Mouse (Mus musculus) midbrain, embryonic 12.5 days (tissue): ENCODE measurements around the gene Plxdc2. TPM values are rescaled to one million over a fixed set of nuclear protein-coding genes. Genes with fewer than 3 reads are reported as not detected.
A peak's percentile ranks its signal among the peaks of the same experiment; 100 is the strongest.

Experiments used
- ATAC-seq: fragments of 200-750 bp; cut with Nextera tagmentation; 2 replicates; pipeline ENCODE4 v1.8.0; 2017; ENCODE audit warnings: low read depth, moderate TSS enrichment, moderate library complexity; ENCODE audit not compliant: low FRiP score
- H3K27ac ChIP-seq: fragments of 300-500 bp; sonication (generic); replicated peaks from 2 replicates; pipeline ENCODE4 v1.5.1; 2016; ENCODE audit warnings: mild to moderate bottlenecking
- H3K27me3 ChIP-seq: fragments of 300-500 bp; sonication (generic); 2 replicates; pipeline ENCODE4 v1.6.1; 2016; ENCODE audit warnings: mild to moderate bottlenecking
- H3K36me3 ChIP-seq: fragments of 300-500 bp; sonication (generic); 2 replicates; pipeline ENCODE4 v1.6.1; 2016
- H3K4me1 ChIP-seq: fragments of 300-500 bp; sonication (generic); 2 replicates; pipeline ENCODE4 v1.6.1; 2016
- H3K4me2 ChIP-seq: fragments of 300-500 bp; sonication (generic); replicated peaks from 2 replicates; pipeline ENCODE4 v1.6.1; 2016; ENCODE audit warnings: mild to moderate bottlenecking, moderate library complexity
- H3K4me3 ChIP-seq: fragments of 300-500 bp; sonication (generic); 2 replicates; pipeline ENCODE4 v1.5.1; 2016; ENCODE audit warnings: mild to moderate bottlenecking
- H3K9ac ChIP-seq: fragments of 300-500 bp; sonication (generic); replicated peaks from 2 replicates; pipeline ENCODE4 v1.6.1; 2016; ENCODE audit warnings: mild to moderate bottlenecking, moderate library complexity
- H3K9me3 ChIP-seq: fragments of 300-500 bp; sonication (generic); 2 replicates; pipeline ENCODE4 v1.6.1; 2016; ENCODE audit warnings: mild to moderate bottlenecking
- WGBS: fragments of 180-500 bp; shearing (Covaris S2); methylation state at CpG from one replicate; pipeline ENCODE4 v1.1.7; 2016; 5-methylcytosine and 5-hydroxymethylcytosine counted together
- polyA plus RNA-seq: library from polyadenylated mRNA; unstranded; fragments of >200 nt; fragmentation: Nextera tagmentation; extraction: Ambion mirVana; gene quantifications from 2 replicates; pipeline ENCODE4 v1.2.1, GENCODE M21; 2016

The Plxdc2 gene
- polyA plus RNA-seq, 1 experiment from 2014 or later: 22.2 TPM

DNA sequence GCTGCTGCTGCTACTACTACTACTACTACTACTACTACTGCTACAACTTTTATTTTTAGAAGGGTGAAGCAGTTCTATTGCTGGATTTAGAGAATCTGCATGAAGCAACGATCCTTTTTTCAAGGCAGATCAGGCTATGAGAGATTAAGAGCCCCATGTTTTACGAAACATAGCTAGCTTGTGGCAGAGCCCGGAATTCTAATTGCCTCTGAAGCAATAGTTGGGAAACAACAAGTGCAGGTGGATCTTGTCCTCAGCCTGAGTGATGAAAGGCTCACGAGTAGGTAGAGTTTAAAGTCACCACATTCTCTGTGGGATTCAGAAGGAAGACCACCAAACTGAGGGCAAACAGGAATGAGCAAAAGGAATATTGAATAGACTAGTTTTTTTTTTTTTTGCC is 91.8 kb downstream of the Plxdc2 start:
- Histone ChIP-seq H3K36me3 (no peaks in the 10 kb centered on the region), H3K4me1 (peaks cover 7% of the 10 kb centered on the region), H3K27ac (no peak overlapping the region), H3K27me3 (no peaks in the 10 kb centered on the region), H3K9ac (no peak overlapping the region), H3K9me3 (peaks cover 3% of the 10 kb centered on the region; the same call in 1 of the 2 replicates), H3K4me3 (no peak overlapping the region), H3K4me2 (no peak overlapping the region)
- ATAC-seq: no peak
- WGBS: 76% methylated on average over 4 of the region's 4 CpGs

DNA sequence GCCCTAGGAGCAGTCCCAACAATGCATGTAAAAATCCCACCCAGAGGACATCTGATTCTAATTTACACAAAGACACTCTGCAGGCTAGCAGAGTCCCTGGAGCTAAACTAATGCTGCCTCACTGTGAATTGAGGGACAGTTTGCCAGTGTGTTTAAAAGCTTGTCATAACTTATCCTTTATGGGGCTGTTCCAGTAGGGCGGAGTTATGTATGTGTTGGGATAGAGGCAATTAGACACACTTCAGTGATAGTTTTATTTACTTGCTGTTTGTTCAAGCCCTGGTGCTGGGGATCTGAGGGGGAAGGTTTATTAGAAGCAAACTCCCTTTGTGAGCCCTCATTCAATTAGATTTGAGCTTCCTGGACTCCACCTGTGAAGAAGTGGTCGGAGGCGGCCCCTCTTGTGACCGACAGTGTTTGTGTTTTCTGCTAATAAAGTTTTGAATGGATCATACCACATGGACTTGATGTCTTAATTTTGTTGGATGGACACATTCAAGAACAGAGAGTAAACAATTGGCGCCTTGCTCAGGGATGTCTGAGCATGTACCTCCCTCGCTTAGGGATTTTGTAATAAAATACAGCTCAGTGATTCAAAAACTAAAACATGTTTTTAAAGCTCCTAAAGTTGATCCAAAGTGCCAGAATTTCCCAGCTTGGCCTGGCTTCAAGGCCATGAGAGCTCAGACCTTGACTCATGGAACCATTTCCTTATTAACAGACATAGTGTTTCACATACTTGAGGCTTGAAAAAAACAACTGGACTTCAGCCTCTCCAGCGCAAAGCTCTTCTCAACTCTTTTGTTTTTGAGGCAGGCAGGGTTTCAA is 94.9 kb downstream of the Plxdc2 start:
- Histone ChIP-seq H3K9ac (no peak overlapping the region), H3K9me3 (peaks cover 3% of the 10 kb centered on the region; the same call in 1 of the 2 replicates), H3K36me3 (no peaks in the 10 kb centered on the region), H3K4me3 (no peak overlapping the region), H3K27me3 (no peaks in the 10 kb centered on the region), H3K27ac (no peak overlapping the region), H3K4me1 (peaks cover 7% of the 10 kb centered on the region), H3K4me2 (no peak overlapping the region)
- ATAC-seq: peak; percentile 54; the same call in 1 of the 2 replicates
- 30% methylated on average over 7 of the region's 7 CpGs for WGBS

DNA sequence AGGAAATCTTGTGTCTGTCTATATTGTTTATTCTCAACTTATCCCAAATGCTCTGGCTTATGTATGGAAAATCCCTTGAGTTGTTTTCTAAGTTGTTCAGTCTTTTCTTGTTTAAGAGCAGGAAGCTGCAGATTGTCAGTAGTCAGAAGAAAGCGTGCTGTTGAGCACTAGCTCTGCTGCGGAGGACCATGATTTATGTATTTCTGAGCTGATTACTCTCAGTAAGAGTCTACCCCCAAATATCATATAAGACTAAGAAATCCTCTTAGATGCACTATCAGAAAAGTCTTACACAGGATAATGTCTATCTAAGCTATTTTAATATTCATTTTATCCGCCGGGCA is 95.5 kb downstream of the Plxdc2 start:
- H3K9ac ChIP-seq: no peak overlapping the region
- no peak overlapping the region for H3K27ac ChIP-seq
- no peak overlapping the region for H3K4me2 ChIP-seq
- no peak for ATAC-seq
- peaks cover 3% of the 10 kb centered on the region; the same call in 1 of the 2 replicates for H3K9me3 ChIP-seq
- 88% methylated on average over 4 of the region's 4 CpGs for WGBS
- H3K4me3 ChIP-seq: no peak overlapping the region
- H3K4me1 ChIP-seq: peaks cover 7% of the 10 kb centered on the region
- H3K27me3 ChIP-seq: no peaks in the 10 kb centered on the region
- no peaks in the 10 kb centered on the region for H3K36me3 ChIP-seq

GRCm38 (mm10) chr2:16452080-16452479 is 96.0 kb downstream of the Plxdc2 start:
- no peak overlapping the region for H3K9ac ChIP-seq

DNA sequence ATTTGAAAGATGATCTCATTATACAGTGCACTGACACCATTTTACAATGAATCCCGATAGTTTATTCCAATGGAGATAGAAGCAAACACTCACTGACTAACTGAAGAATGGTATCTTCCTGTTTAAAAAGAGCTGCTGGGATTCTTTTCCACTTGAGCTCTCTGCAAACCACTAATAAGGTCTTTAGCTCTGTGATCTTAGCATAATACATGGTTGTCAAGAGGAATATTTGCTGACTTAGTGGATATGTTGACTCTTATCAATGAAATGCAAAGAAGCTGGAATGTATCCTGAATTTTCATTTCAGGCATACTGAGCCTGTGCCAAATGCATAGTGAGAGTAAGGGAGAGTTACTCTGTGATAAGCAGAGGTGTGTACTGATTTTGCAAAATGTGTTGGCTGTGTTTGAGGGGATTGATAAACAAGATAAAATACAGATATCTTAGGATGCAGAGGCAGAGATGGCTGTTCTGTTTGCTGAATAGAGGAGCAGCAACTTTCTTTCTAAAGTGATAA is 100.2 kb downstream of the Plxdc2 start:
- H3K4me3 ChIP-seq: no peak overlapping the region
- WGBS: 64% methylated on average over 1 of the region's 1 CpGs
- no peak overlapping the region for H3K9ac ChIP-seq
- H3K27me3 ChIP-seq: no peaks in the 10 kb centered on the region
- peaks cover 3% of the 10 kb centered on the region; the same call in 1 of the 2 replicates for H3K9me3 ChIP-seq
- H3K4me2 ChIP-seq: no peak overlapping the region
- ATAC-seq: no peak
- no peaks in the 10 kb centered on the region; the same call in 1 of the 2 replicates for H3K4me1 ChIP-seq
- no peak overlapping the region for H3K27ac ChIP-seq
- no peaks in the 10 kb centered on the region for H3K36me3 ChIP-seq

More at GRCm38 (mm10) chr2:16452080-16452479, 96.0 kb downstream of the Plxdc2 start:
- 91% methylated on average over 3 of the region's 3 CpGs for WGBS
- H3K4me1 ChIP-seq: peaks cover 7% of the 10 kb centered on the region
- ATAC-seq: no peak
- peaks cover 3% of the 10 kb centered on the region; the same call in 1 of the 2 replicates for H3K9me3 ChIP-seq
- H3K27ac ChIP-seq: no peak overlapping the region
- no peaks in the 10 kb centered on the region for H3K36me3 ChIP-seq
- no peak overlapping the region for H3K4me3 ChIP-seq
- no peak overlapping the region for H3K4me2 ChIP-seq
- H3K27me3 ChIP-seq: no peaks in the 10 kb centered on the region

- no peak for ATAC-seq
- no peaks in the 10 kb centered on the region for H3K9me3 ChIP-seq
- no peaks in the 10 kb centered on the region for H3K36me3 ChIP-seq
- H3K9ac ChIP-seq: no peak overlapping the region
- no peak overlapping the region for H3K4me3 ChIP-seq
- H3K4me1 ChIP-seq: no peaks in the 10 kb centered on the region
- WGBS: 68% methylated on average over 1 of the region's 1 CpGs
- no peaks in the 10 kb centered on the region for H3K27me3 ChIP-seq
- no peak overlapping the region for H3K27ac ChIP-seq
- H3K4me2 ChIP-seq: no peak overlapping the region
Observed at GRCm38 (mm10) chr2:16459490-16459889, 103.4 kb downstream of the Plxdc2 start.

- Histone ChIP-seq H3K4me1 (no peaks in the 10 kb centered on the region), H3K9ac (no peak overlapping the region), H3K4me2 (no peak overlapping the region), H3K27me3 (no peaks in the 10 kb centered on the region), H3K4me3 (no peak overlapping the region), H3K9me3 (no peaks in the 10 kb centered on the region), H3K27ac (no peak overlapping the region), H3K36me3 (no peaks in the 10 kb centered on the region)
- ATAC-seq: no peak
- WGBS: 89% methylated on average over 3 of the region's 3 CpGs
Observed at GRCm38 (mm10) chr2:16470099-16470498, 114.0 kb downstream of the Plxdc2 start.

DNA sequence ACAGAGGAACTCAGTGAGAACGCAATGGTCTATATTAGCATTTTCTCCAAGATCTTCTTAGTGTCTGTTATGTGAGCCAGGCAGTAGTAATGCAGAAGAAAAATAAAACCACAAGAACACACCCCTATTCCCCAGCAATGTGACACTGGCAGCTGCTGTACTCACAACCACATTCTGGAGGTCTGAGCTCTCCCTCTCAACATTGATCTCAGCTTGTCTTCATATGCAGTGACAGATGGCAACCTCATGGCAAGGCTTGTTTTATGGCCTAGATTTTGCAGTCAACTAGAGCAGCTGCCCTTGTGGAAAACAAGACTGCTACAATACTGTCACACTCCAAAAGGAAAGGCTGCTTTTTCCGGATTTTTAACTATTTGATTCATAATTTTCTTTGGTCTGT is 127.8 kb downstream of the Plxdc2 start:
- no peak overlapping the region for H3K27ac ChIP-seq
- H3K9ac ChIP-seq: no peak overlapping the region
- no peak for ATAC-seq
- no peaks in the 10 kb centered on the region for H3K4me1 ChIP-seq
- H3K9me3 ChIP-seq: no peaks in the 10 kb centered on the region
- no peaks in the 10 kb centered on the region for H3K27me3 ChIP-seq
- no peaks in the 10 kb centered on the region for H3K36me3 ChIP-seq
- H3K4me2 ChIP-seq: no peak overlapping the region
- WGBS: 84% methylated on average over 2 of the region's 2 CpGs
- H3K4me3 ChIP-seq: no peak overlapping the region

DNA sequence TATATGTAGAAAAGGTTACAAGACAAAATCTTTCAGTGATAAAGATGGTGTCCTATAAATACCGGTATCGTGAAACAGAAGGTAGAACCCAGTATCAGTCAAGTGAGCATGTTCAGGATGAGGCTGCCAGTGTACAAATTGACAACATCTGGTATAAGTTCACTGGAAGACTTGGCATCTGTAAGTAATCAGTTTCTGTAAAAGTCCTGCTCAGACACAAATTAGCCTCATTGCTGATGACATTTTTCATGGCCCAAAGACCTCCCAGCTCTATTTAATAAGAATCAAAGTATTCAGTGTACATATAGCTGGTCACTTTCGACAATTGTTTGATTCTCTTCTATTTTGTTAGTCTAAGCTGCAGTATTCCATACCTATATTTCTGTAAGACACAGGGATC is 129.9 kb downstream of the Plxdc2 start:
- H3K36me3 ChIP-seq: no peaks in the 10 kb centered on the region
- no peaks in the 10 kb centered on the region for H3K4me1 ChIP-seq
- H3K9ac ChIP-seq: no peak overlapping the region
- no peaks in the 10 kb centered on the region for H3K9me3 ChIP-seq
- no peak overlapping the region for H3K4me3 ChIP-seq
- H3K27me3 ChIP-seq: no peaks in the 10 kb centered on the region
- no peak overlapping the region for H3K27ac ChIP-seq
- no peak for ATAC-seq
- H3K4me2 ChIP-seq: no peak overlapping the region
- 79% methylated on average over 3 of the region's 3 CpGs for WGBS

GRCm38 (mm10) chr2:16491242-16491641 is 135.1 kb downstream of the Plxdc2 start:
- no peaks in the 10 kb centered on the region for H3K9me3 ChIP-seq
- no peak overlapping the region for H3K4me3 ChIP-seq
- no peak overlapping the region for H3K4me2 ChIP-seq
- H3K36me3 ChIP-seq: no peaks in the 10 kb centered on the region
- H3K9ac ChIP-seq: no peak overlapping the region
- H3K4me1 ChIP-seq: no peaks in the 10 kb centered on the region
- 83% methylated on average over 3 of the region's 3 CpGs for WGBS
- H3K27me3 ChIP-seq: no peaks in the 10 kb centered on the region
- ATAC-seq: no peak
- no peak overlapping the region for H3K27ac ChIP-seq

GRCm38 (mm10) chr2:16502843-16503242 is 146.7 kb downstream of the Plxdc2 start:
- Histone ChIP-seq H3K27me3 (no peaks in the 10 kb centered on the region), H3K4me3 (no peak overlapping the region), H3K9me3 (no peaks in the 10 kb centered on the region), H3K4me1 (no peaks in the 10 kb centered on the region), H3K27ac (no peak overlapping the region), H3K36me3 (no peaks in the 10 kb centered on the region), H3K9ac (no peak overlapping the region), H3K4me2 (no peak overlapping the region)
- WGBS: 41% methylated on average over 1 of the region's 1 CpGs
- peak; percentile 49; the same call in 1 of the 2 replicates for ATAC-seq

DNA sequence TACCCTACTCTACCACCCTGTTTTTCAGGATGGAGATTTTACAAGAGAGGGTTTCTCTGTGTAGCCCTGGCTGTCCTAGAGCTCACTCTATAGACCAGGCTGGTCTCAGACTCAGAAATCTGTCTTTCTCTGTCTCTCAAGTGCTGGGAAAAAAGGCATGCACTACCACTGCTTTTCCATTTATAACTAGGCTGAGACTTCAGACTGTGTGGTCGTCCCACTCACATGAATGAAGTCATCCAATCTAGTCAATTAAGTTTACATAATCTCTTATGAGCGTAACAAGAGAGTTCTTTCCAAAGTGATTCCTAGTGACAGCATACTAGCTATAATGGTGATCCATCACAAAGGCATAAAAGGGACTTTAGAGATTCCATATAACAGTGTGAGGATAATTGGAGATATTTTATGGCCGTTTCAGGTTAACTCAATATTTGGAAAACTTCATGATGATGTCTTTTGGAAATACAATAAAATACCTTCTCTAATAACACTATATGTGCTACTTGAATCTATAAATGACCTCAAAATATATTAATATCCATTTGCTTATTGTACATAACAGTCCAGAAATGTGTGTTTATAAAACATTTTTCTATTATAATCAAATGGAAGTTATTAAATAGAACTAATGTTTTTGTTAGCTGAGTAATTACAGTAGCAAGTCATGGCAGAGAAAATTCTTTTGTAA is 151.6 kb downstream of the Plxdc2 start:
- Histone ChIP-seq H3K4me1 (no peaks in the 10 kb centered on the region), H3K27me3 (no peaks in the 10 kb centered on the region), H3K4me3 (no peak overlapping the region), H3K27ac (no peak overlapping the region), H3K9ac (no peak overlapping the region), H3K9me3 (no peaks in the 10 kb centered on the region), H3K4me2 (no peak overlapping the region), H3K36me3 (no peaks in the 10 kb centered on the region)
- ATAC-seq: no peak
- 63% methylated on average over 3 of the region's 3 CpGs for WGBS
